Mouse (Mus musculus) midbrain, embryonic 13.5 days (tissue): ENCODE data around the gene Dera. TPM values are rescaled to one million over a fixed set of nuclear protein-coding genes. Genes with fewer than 3 reads are reported as not detected.
A peak's percentile ranks its signal among the peaks of the same experiment; 100 is the strongest.

Experiments used
- ATAC-seq: fragments of 200-750 bp; cut with Nextera tagmentation; 2 replicates; pipeline ENCODE4 v1.8.0; 2017; ENCODE audit warnings: mild to moderate bottlenecking, moderate TSS enrichment, moderate library complexity
- H3K27ac ChIP-seq: fragments of 300-500 bp; sonication (generic); 2 replicates; pipeline ENCODE4 v1.5.1; 2015; ENCODE audit warnings: inconsistent platforms, mild to moderate bottlenecking, moderate library complexity
- H3K27me3 ChIP-seq: fragments of 300-500 bp; sonication (generic); 2 replicates; pipeline ENCODE4 v1.6.1; 2015; ENCODE audit warnings: mild to moderate bottlenecking, inconsistent platforms
- H3K36me3 ChIP-seq: fragments of 300-500 bp; sonication (generic); 2 replicates; pipeline ENCODE4 v1.6.1; 2015; ENCODE audit warnings: mild to moderate bottlenecking, inconsistent platforms
- H3K4me1 ChIP-seq: fragments of 300-500 bp; sonication (generic); replicated peaks from 2 replicates; pipeline ENCODE4 v1.6.1; 2015; ENCODE audit warnings: inconsistent platforms
- H3K4me2 ChIP-seq: fragments of 300-500 bp; sonication (generic); replicated peaks from 2 replicates; pipeline ENCODE4 v1.6.1; 2015; ENCODE audit warnings: moderate library complexity, mild to moderate bottlenecking, inconsistent platforms
- H3K4me3 ChIP-seq: fragments of 300-500 bp; sonication (generic); replicated peaks from 2 replicates; pipeline ENCODE4 v1.5.1; 2015; ENCODE audit warnings: mild to moderate bottlenecking, inconsistent platforms
- H3K9ac ChIP-seq: fragments of 300-500 bp; sonication (generic); replicated peaks from 2 replicates; pipeline ENCODE4 v1.6.1; 2015; ENCODE audit warnings: mild to moderate bottlenecking, inconsistent platforms
- H3K9me3 ChIP-seq: fragments of 300-500 bp; sonication (generic); 2 replicates; pipeline ENCODE4 v1.6.1; 2016; ENCODE audit warnings: mild to moderate bottlenecking, inconsistent platforms
- WGBS: fragments of 180-500 bp; shearing (Covaris S2); methylation state at CpG from one replicate; pipeline ENCODE4 v1.1.7; 2015; 5-methylcytosine and 5-hydroxymethylcytosine counted together
- polyA plus RNA-seq: library from polyadenylated mRNA; unstranded; fragments of >200 nt; fragmentation: Nextera tagmentation; extraction: Ambion mirVana; gene quantifications from 2 replicates; pipeline ENCODE4 v1.2.1, GENCODE M21; 2015

Dera gene
- polyA plus RNA-seq, 1 experiment from 2014 or later, result 19.1 TPM

- 0 out of 2 replicates have a peak, but pooled peaks have one; percentile 53 for ATAC-seq
- Histone ChIP-seq H3K36me3 (no peaks in the 10 kb centered on the region), H3K4me2 (no peak overlapping the region; the same call in 1 of the 2 replicates), H3K27ac (no peak overlapping the region), H3K9ac (no peak overlapping the region), H3K4me1 (no peaks in the 10 kb centered on the region), H3K4me3 (no peak overlapping the region), H3K27me3 (no peaks in the 10 kb centered on the region), H3K9me3 (peaks cover 7% of the 10 kb centered on the region; the same call in 1 of the 2 replicates)
- WGBS, result 38% methylated on average over 17 of the region's 17 CpGs
These were observed 117.8 kb downstream of the Dera start for GRCm38 (mm10) chr6:137872055-137872735.

GRCm38 (mm10) chr6:137874471-137875244 is 120.3 kb downstream of the Dera start:
- ATAC-seq, result no peak
- H3K9me3 ChIP-seq, result peaks cover 7% of the 10 kb centered on the region; the same call in 1 of the 2 replicates

GRCm38 (mm10) chr6:137885644-137886043 is 131.3 kb downstream of the Dera start:
- H3K27ac ChIP-seq, result no peak overlapping the region
- no peaks in the 10 kb centered on the region for H3K36me3 ChIP-seq
- ATAC-seq, result no peak
- H3K9ac ChIP-seq, result no peak overlapping the region
- no peaks in the 10 kb centered on the region for H3K27me3 ChIP-seq
- H3K4me2 ChIP-seq, result no peak overlapping the region
- 90% methylated on average over 6 of the region's 6 CpGs for WGBS
- H3K9me3 ChIP-seq, result no peaks in the 10 kb centered on the region
- H3K4me3 ChIP-seq, result no peak overlapping the region
- 0 out of 2 replicates have a peak, but pooled peaks cover 4% of the 10 kb centered on the region for H3K4me1 ChIP-seq

More at GRCm38 (mm10) chr6:137874471-137875244, 120.3 kb downstream of the Dera start:
- H3K27me3 ChIP-seq, result no peaks in the 10 kb centered on the region
- no peak overlapping the region for H3K4me3 ChIP-seq
- H3K4me2 ChIP-seq, result no peak overlapping the region
- WGBS, result 93% methylated on average over 8 of the region's 8 CpGs
- no peaks in the 10 kb centered on the region for H3K36me3 ChIP-seq
- H3K27ac ChIP-seq, result no peak overlapping the region
- H3K4me1 ChIP-seq, result no peaks in the 10 kb centered on the region
- H3K9ac ChIP-seq, result no peak overlapping the region

DNA sequence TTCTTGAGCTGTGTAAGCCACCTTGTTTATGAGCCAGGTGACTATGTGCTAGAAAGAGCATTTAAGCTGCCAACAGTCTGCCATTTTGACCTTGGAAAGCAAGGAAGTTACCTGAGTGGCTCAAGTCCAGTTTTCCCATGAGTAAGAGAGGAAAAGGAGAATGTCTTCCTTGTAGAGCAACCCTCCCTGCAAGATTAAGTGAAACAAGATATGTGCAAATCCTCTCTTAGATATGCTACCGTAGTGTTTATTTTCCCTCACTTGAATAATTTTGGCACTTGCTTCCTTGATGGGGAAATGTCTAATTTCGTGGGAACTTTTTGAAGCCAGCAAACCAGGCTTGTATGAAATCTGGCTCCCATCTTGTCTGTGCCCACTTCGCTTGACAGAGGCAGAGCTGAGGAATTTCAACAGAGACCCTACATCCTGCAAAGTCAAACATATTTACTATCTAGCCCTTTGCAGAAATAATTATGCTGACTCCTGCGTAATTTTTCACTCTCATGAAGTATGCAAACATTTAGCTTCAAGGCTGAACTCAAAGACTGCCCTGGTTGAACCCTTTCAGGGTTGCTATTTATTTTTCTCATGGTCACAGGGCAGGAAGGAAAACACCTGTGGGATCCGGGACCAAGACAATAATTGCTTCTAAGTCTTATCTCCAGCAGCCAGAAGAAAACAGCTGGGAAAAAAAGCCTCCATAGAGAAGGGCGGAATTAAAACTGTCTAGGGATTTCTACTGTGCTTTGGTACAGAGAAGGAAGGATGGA is 132.0 kb downstream of the Dera start:
- no peak overlapping the region for H3K4me3 ChIP-seq
- H3K4me2 ChIP-seq, result no peak overlapping the region
- H3K9ac ChIP-seq, result no peak overlapping the region
- 81% methylated on average over 6 of the region's 6 CpGs for WGBS
- ATAC-seq, result no peak
- H3K9me3 ChIP-seq, result no peaks in the 10 kb centered on the region
- no peak overlapping the region for H3K27ac ChIP-seq
- no peaks in the 10 kb centered on the region for H3K36me3 ChIP-seq
- 0 out of 2 replicates have a peak, but pooled peaks cover 4% of the 10 kb centered on the region for H3K4me1 ChIP-seq
- no peaks in the 10 kb centered on the region for H3K27me3 ChIP-seq

DNA sequence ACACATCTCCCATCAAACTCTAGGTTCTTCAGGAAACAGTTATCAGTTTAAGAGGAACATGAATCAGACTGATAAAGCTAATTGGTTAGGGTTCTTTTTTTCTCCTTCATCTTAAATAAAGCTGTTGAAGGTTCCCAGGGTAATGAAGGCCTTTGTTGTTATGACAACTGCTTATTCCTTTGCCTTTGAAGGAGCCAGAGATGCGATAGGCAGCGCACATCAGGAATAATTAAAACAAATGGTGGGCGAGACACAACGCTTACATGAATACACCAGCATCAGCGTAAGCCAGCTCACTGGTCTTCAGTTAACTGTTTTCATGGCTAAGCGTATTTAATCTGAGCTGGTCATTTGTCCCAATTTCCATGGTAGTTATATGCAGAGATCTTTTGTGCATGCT is 132.9 kb downstream of the Dera start:
- Histone ChIP-seq H3K9ac (no peak overlapping the region), H3K4me3 (no peak overlapping the region), H3K4me2 (no peak overlapping the region), H3K27me3 (no peaks in the 10 kb centered on the region), H3K4me1 (0 out of 2 replicates have a peak, but pooled peaks cover 4% of the 10 kb centered on the region), H3K27ac (no peak overlapping the region), H3K9me3 (no peaks in the 10 kb centered on the region), H3K36me3 (no peaks in the 10 kb centered on the region)
- ATAC-seq, result 0 out of 2 replicates have a peak, but pooled peaks have one; percentile 20
- 52% methylated on average over 6 of the region's 6 CpGs for WGBS

DNA sequence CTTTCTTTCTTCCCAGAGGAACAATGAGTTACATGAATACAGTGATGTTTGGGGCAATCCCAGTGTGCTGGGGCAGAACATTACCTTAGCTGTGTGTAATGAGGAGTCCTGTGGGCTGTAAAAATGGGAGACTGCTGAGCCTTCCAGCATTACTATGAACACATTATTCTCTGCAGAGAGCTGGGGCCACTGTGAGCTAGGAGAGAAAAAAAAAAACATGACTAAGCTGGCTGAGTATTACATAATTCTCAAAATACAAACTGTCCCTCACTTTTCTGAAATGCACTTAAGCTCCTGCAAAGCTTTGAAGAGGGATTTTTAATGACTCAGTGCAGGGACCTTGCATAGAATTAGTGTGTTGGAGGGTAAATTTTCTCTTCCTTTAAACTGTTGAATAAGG is 143.3 kb downstream of the Dera start:
- H3K36me3 ChIP-seq, result no peaks in the 10 kb centered on the region
- ATAC-seq, result no peak
- no peak overlapping the region for H3K4me2 ChIP-seq

DNA sequence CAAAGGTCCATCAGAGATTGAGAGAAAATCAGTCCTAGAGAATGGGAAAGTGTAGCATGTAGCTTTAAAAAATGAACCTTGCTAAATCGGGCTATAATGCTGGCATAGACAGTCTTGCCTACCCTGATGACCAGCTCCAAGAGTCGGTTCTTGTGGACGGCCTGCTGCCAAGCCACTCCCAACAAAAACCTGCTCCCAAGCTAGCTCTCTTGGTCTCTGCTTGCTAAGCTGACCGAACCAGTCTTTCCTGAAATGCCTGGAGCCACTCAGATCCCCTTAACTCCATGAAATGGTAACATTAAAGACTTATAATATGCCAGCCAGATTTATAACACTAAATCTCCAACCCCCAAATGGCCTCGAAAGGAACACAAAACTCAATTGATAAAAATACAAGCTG is 146.9 kb downstream of the Dera start:
- Histone ChIP-seq H3K27ac (no peak overlapping the region), H3K36me3 (no peaks in the 10 kb centered on the region), H3K27me3 (no peaks in the 10 kb centered on the region), H3K4me2 (no peak overlapping the region), H3K9me3 (no peaks in the 10 kb centered on the region), H3K4me3 (no peak overlapping the region), H3K4me1 (no peaks in the 10 kb centered on the region), H3K9ac (no peak overlapping the region)
- ATAC-seq, result no peak
- WGBS, result 93% methylated on average over 5 of the region's 5 CpGs

More for the DNA sequence above, 143.3 kb downstream of the Dera start:
- Histone ChIP-seq H3K9me3 (no peaks in the 10 kb centered on the region), H3K9ac (no peak overlapping the region), H3K4me1 (no peaks in the 10 kb centered on the region), H3K4me3 (no peak overlapping the region), H3K27me3 (no peaks in the 10 kb centered on the region), H3K27ac (no peak overlapping the region)

Other genes with a start within 250 kb of the Dera start
- gene Eps8, start 99.7 kb upstream of the Dera start, polyA plus RNA-seq, result 11.3 and 13.0 TPM in 2 replicates
- 172 and 189 TPM in 2 replicates for gene Strap, start 19.5 kb upstream of the Dera start, polyA plus RNA-seq